Mouse (Mus musculus) neural tube, embryonic 11.5 days (tissue): ENCODE measurements around the gene Lypd6. TPM values are rescaled to one million over a fixed set of nuclear protein-coding genes. Genes with fewer than 3 reads are reported as not detected.

Experiments used
- ATAC-seq: fragments of 200-750 bp; cut with Nextera tagmentation; 2 replicates; pipeline ENCODE4 v1.8.0; 2017; ENCODE audit warnings: moderate number of reproducible peaks, mild to moderate bottlenecking, moderate TSS enrichment, moderate library complexity; ENCODE audit not compliant: insufficient read depth, low FRiP score, low TSS enrichment
- DNase-seq: peaks from one replicate; pipeline ENCODE4 v3.0.0-alpha.2; 2015; ENCODE audit warnings: low spot score
- H3K27ac ChIP-seq: fragments of 300-500 bp; sonication (generic); 2 replicates; pipeline ENCODE4 v1.5.1; 2014; ENCODE audit warnings: low read depth, mild to moderate bottlenecking, low read length
- H3K27me3 ChIP-seq: fragments of 300-500 bp; sonication (generic); 2 replicates; pipeline ENCODE4 v1.6.1; 2014; ENCODE audit warnings: mild to moderate bottlenecking, low read length, mixed read lengths; ENCODE audit not compliant: control insufficient read depth, insufficient read depth
- H3K36me3 ChIP-seq: fragments of 300-500 bp; sonication (generic); 2 replicates; pipeline ENCODE4 v1.6.1; 2014; ENCODE audit warnings: mild to moderate bottlenecking, low read length, moderate library complexity, mixed read lengths; ENCODE audit not compliant: control insufficient read depth, insufficient read depth
- H3K4me1 ChIP-seq: fragments of 300-500 bp; sonication (generic); 2 replicates; pipeline ENCODE4 v1.6.1; 2014; ENCODE audit warnings: low read length, mixed read lengths; ENCODE audit not compliant: control insufficient read depth, insufficient read depth
- H3K4me2 ChIP-seq: fragments of 300-500 bp; sonication (generic); 2 replicates; pipeline ENCODE4 v1.6.1; 2014; ENCODE audit warnings: low read depth, mild to moderate bottlenecking, moderate library complexity
- H3K4me3 ChIP-seq: fragments of 300-500 bp; sonication (generic); 2 replicates; pipeline ENCODE4 v1.5.1; 2014; ENCODE audit warnings: low read depth, low read length
- H3K9ac ChIP-seq: fragments of 300-500 bp; sonication (generic); 2 replicates; pipeline ENCODE4 v1.6.1; 2014; ENCODE audit warnings: mild to moderate bottlenecking, low read length
- H3K9me3 ChIP-seq: fragments of 300-500 bp; sonication (generic); 2 replicates; pipeline ENCODE4 v1.6.1; 2016; ENCODE audit warnings: low read length; ENCODE audit not compliant: control insufficient read depth
- WGBS: fragments of 180-500 bp; shearing (Covaris S2); extraction: QIAGEN DNeasy Blood & Tissue Kit; methylation state at CpG from one replicate; pipeline ENCODE4 v1.1.7; 2014; 5-methylcytosine and 5-hydroxymethylcytosine counted together
- polyA plus RNA-seq: library from polyadenylated mRNA; unstranded; fragments of >200 nt; fragmentation: Nextera tagmentation; extraction: Ambion mirVana; gene quantifications from 2 replicates; pipeline ENCODE4 v1.2.1, GENCODE M21; 2014

Lypd6 gene
- polyA plus RNA-seq, 1 experiment from 2014 or later: 6.2 TPM

DNA sequence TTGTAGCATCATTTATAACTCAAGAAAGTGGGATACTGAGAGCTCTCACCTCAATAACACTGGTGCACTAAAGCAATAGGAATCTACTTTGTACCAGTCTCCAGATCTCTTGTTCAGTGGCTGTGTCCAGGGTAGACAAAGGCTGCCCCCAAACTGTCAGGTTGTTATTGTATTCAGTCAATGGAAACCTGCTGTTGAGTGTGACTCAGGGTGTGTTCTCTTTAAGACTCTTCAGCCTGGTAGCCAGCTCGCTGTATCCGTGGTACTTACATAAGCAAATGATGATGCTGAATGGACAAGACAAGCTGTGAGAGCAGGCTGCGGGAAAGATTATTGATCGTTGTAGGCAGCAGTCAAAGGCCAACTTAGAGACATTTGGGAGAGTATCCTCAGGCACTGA lies 131.6 kb downstream of the Lypd6 start:
- no peak overlapping the region for H3K4me3 ChIP-seq
- H3K9me3 ChIP-seq: no peaks in the 10 kb centered on the region
- DNase-seq (no peak), ATAC-seq (no peak)
- no peaks in the 10 kb centered on the region for H3K36me3 ChIP-seq
- H3K9ac ChIP-seq: no peak overlapping the region
- WGBS: 79% methylated on average over 4 of the region's 4 CpGs
- no peak overlapping the region for H3K27ac ChIP-seq
- no peaks in the 10 kb centered on the region for H3K27me3 ChIP-seq
- no peaks in the 10 kb centered on the region for H3K4me1 ChIP-seq
- no peak overlapping the region for H3K4me2 ChIP-seq

DNA sequence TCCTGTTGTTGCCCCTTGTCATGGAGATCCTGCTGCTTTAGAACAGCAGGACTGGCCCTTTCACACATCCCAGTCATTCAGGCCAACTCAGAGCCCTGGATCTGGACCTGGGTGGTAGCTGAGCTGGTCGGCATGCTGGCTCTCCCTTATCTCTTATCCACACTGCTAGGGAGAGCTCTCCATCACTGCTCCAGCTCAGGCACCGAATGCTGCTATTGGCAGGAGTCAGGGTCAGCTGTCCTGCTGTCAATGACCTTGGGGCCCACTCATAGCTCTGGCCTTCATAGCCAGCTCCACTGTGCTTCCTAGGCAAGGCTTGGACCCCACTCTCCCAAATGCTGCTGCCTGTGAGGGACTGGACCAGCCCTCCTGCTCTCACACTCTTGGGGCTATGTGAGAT lies 134.3 kb downstream of the Lypd6 start:
- no peak for DNase-seq
- Histone ChIP-seq H3K27me3 (no peaks in the 10 kb centered on the region), H3K4me3 (no peak overlapping the region), H3K4me2 (no peak overlapping the region), H3K36me3 (no peaks in the 10 kb centered on the region), H3K9me3 (no peaks in the 10 kb centered on the region), H3K27ac (no peak overlapping the region), H3K4me1 (no peaks in the 10 kb centered on the region), H3K9ac (no peak overlapping the region)
- WGBS: 71% methylated on average over 2 of the region's 2 CpGs
- ATAC-seq: no peak

DNA sequence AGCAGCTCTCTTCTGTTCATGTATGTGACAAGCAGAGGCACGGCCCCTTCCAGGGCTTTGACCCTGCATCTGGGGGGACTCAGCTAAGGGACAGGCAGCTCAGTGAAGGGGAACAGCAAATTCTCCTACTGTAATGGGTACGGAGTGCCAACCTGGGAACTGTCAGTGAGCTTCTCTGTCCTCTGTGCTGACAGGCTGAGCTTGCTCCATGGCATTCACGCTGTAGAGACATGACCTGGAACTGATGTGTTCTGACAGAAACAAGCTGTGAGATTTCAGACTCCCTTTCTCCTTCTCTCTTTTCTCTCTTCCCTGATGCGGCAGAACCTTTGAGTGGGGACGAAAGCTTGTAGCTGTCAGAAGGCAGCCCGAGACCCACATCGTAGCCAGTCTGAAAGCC lies 154.3 kb downstream of the Lypd6 start:
- H3K4me1 ChIP-seq: no peaks in the 10 kb centered on the region
- WGBS: 85% methylated on average over 7 of the region's 7 CpGs
- H3K9me3 ChIP-seq: no peaks in the 10 kb centered on the region
- H3K4me2 ChIP-seq: no peak overlapping the region
- H3K27me3 ChIP-seq: no peaks in the 10 kb centered on the region
- no peak overlapping the region for H3K4me3 ChIP-seq
- ATAC-seq: no peak
- no peak overlapping the region for H3K9ac ChIP-seq
- no peaks in the 10 kb centered on the region for H3K36me3 ChIP-seq
- DNase-seq: no peak
- H3K27ac ChIP-seq: no peak overlapping the region

DNA sequence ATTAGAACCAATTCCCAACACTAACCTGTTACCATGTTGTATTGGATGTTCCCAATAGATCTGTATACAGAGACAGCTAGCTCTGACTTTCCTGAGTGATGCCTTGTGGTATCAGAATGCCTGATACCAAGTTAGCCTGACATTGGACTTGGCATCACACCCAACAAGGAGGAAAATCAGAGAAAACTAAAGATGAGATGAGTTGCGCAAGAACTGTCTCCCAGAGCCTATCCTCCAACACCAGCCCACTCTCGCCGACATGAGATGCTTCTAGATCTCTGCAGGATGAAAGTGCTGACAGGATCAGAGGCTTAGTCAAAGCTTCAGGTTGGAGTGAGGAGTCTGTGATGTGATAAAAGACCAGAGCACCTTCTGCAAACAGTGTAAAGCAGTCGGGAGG lies 158.8 kb downstream of the Lypd6 start:
- Histone ChIP-seq H3K4me1 (no peaks in the 10 kb centered on the region), H3K4me3 (no peak overlapping the region), H3K9ac (no peak overlapping the region), H3K9me3 (no peaks in the 10 kb centered on the region), H3K4me2 (no peak overlapping the region), H3K27me3 (no peaks in the 10 kb centered on the region), H3K27ac (no peak overlapping the region), H3K36me3 (no peaks in the 10 kb centered on the region)
- ATAC-seq: no peak
- DNase-seq: no peak
- 84% methylated on average over 4 of the region's 4 CpGs for WGBS

DNA sequence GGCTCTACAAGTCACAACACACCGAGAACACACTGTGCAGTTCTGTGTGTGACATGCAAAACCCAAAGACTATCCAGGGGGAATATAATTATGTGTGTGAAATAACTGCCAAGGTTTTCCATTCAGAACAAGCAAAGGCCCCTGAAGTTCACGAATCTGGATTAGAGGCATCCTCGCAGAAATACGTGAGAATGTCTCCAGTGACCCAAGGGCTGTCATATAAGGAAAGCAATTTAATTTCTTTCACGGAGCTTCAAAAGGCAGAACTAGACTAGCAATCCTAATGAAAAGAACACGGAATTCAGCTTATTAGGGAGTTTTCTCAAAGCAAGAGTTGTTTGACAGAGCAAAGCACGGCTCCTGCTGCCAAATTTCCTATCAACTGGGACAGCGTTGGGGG lies 167.3 kb downstream of the Lypd6 start:
- Histone ChIP-seq H3K4me1 (no peaks in the 10 kb centered on the region), H3K4me2 (no peak overlapping the region), H3K27ac (no peak overlapping the region), H3K27me3 (no peaks in the 10 kb centered on the region), H3K9ac (no peak overlapping the region), H3K36me3 (no peaks in the 10 kb centered on the region), H3K4me3 (no peak overlapping the region), H3K9me3 (no peaks in the 10 kb centered on the region)
- no peak for DNase-seq
- no peak for ATAC-seq
- WGBS: 86% methylated on average over 8 of the region's 8 CpGs

Other genes with a start within 250 kb of the Lypd6 start
- gene Mmadhc, start 230.4 kb downstream of the Lypd6 start, polyA plus RNA-seq: 173 and 178 TPM in 2 replicates